Mouse (Mus musculus): ENCODE measurements around the gene Cldn13. TPM values are rescaled to one million over a fixed set of nuclear protein-coding genes. Genes with fewer than 3 reads are reported as not detected.
"Not testable (repeated sequence)": the region's sequence is repeated elsewhere in the genome, so short reads cannot be mapped to it uniquely, and the experiment has no call there.

The Cldn13 gene
- polyA plus RNA-seq (2014; fragmentation: Nextera tagmentation; extraction: Ambion mirVana), result 0.31 and 0.63 TPM in 2 replicates

DNA sequence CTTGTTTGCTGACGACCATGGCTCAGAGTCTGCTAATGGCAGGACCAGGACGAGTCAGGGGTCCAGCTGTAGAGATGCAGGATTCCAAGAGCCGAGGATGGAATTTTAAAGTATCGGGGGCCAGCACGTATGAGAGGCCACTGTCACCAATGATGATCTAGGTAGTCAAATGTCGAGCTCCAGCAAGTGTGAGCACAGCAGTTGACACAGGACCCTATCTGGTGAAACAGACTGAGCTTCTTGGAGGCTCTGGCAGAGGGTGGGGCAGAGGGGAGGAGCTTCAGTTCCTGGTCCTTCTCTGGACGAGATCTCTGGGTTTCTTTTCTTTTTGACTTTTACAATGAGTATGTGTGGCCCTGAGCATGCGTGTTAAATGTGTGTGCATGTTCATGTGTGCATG is at the start of gene Cldn13:
Cldn13 (minus strand) TSS at position 216 of the 400 bp plus-strand sequence.
- no peak within 1 kb of the TSS for H3K9ac ChIP-seq (ENCODE audit: low read length)
- no peak within 1 kb of the TSS for H3K4me3 ChIP-seq (ENCODE audit: control insufficient read depth in 1 of 2, insufficient read depth in 1 of 2, low read depth in 1 of 2, low read length in 2 of 2)

DNA sequence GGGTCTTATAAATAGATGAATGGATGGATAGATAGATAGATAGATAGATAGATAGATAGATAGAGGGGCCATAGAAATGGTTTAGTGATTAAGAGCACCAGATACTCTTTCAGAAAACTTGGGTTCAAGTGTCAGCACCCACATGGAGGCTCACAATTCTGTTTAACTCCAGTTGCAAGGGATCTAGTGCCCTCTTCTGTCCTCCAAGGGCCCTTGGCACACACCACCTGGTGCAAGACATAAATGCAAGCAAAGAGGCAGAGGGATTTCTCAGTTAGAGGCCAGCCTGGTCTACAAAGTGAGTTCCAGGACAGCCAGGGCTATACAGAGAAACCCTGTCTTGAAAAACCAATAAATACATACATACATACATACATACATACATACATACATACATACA is 49.3 kb upstream of the Cldn13 start:
- not testable (repeated sequence) for ATAC-seq (ENCODE audit: insufficient number of reproducible peaks, insufficient read depth, low FRiP score, low read depth); H3K9me3 ChIP-seq (ENCODE audit: control insufficient read depth, low read length)

More for the DNA sequence above, at the start of gene Cldn13:
- Histone ChIP-seq H3K9me3 (ENCODE audit: control insufficient read depth, low read length) (no peaks in the 10 kb centered on the region), H3K36me3 (ENCODE audit: control insufficient read depth, insufficient read depth, low read length) (no peaks in the 10 kb centered on the region), H3K4me2 (ENCODE audit: low read length) (no peak within 1 kb of the TSS), H3K27ac (replicated peaks in 1 of 2; ENCODE audit: control insufficient read depth in 1 of 2, insufficient read depth in 1 of 2, low read depth in 2 of 2, low read length in 2 of 2) (no peak within 1 kb of the TSS), H3K4me1 (ENCODE audit: control insufficient read depth in 2 of 2, insufficient read depth in 2 of 2, low read length in 2 of 2) (no peaks in the 10 kb centered on the region), H3K27me3 (ENCODE audit: control insufficient read depth, insufficient read depth, low read length) (no peaks in the 10 kb centered on the region)
- WGBS, result 78% methylated on average over 8 of the region's 8 CpGs
- no peak for ATAC-seq (ENCODE audit: insufficient number of reproducible peaks, insufficient read depth, low FRiP score, low read depth)

DNA sequence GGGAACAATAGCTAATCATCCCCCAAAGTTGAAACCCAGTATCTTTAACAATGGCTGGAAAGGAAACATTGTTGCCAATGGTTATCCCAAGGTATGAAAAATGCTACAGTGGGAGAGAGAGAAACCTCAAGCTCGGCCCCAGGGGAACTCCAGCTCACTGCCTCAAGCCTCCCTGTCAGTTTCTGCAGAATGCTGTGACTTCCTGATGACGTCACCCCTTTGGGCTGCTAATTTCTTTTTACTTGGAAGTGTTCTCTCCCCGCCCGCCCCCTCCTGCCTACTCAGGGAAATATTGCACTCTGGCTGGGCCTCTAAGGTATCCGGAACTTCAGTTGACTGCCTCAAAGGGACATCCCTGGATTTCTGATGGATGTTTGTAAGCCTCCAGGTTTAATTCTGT is 48.2 kb upstream of the Cldn13 start:
- 26% methylated on average over 5 of the region's 5 CpGs for WGBS
- no peak for ATAC-seq (ENCODE audit: insufficient number of reproducible peaks, insufficient read depth, low FRiP score, low read depth)

More for the DNA sequence above, 49.3 kb upstream of the Cldn13 start:
- H3K4me2 ChIP-seq (ENCODE audit: low read length); H3K27ac ChIP-seq (replicated peaks in 1 of 2; ENCODE audit: control insufficient read depth in 1 of 2, insufficient read depth in 1 of 2, low read depth in 2 of 2, low read length in 2 of 2); H3K4me3 ChIP-seq (ENCODE audit: control insufficient read depth in 1 of 2, insufficient read depth in 1 of 2, low read depth in 1 of 2, low read length in 2 of 2); H3K27me3 ChIP-seq (ENCODE audit: control insufficient read depth, insufficient read depth, low read length); H3K9ac ChIP-seq (ENCODE audit: low read length); H3K36me3 ChIP-seq (ENCODE audit: control insufficient read depth, insufficient read depth, low read length): not testable (repeated sequence)
- peaks cover 4 to 12% of the 10 kb centered on the region in 2 experiments; a peak in 3 of 4 replicates for H3K4me1 ChIP-seq (ENCODE audit: control insufficient read depth in 2 of 2, insufficient read depth in 2 of 2, low read length in 2 of 2)

DNA sequence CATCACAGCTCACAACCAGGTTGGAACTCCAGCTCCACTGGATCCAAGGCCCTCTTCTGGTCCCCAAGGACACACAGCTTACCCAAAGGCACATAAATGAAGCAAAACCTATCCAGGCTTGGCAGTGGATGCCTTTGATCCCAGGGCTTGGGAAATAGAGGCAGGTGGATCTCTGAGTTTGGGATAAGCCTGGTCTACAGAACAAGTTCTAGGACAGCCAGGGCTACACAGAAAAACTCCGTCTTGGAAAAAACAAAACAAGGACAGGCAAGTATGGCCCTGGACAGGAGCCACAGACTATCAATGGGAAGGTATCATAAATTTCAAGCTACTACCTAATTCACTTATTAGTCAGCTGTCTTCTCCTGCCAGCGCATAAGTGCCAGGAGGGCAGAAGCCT is 46.2 kb upstream of the Cldn13 start:
- Histone ChIP-seq H3K4me2 (ENCODE audit: low read length) (no peak overlapping the region), H3K4me1 (ENCODE audit: control insufficient read depth in 2 of 2, insufficient read depth in 2 of 2, low read length in 2 of 2) (peaks cover 6 to 16% of the 10 kb centered on the region in 2 experiments; a peak in 3 of 4 replicates), H3K9ac (ENCODE audit: low read length) (no peak overlapping the region), H3K9me3 (ENCODE audit: control insufficient read depth, low read length) (no peaks in the 10 kb centered on the region), H3K27ac (replicated peaks in 1 of 2; ENCODE audit: control insufficient read depth in 1 of 2, insufficient read depth in 1 of 2, low read depth in 2 of 2, low read length in 2 of 2) (no peak overlapping the region), H3K4me3 (ENCODE audit: control insufficient read depth in 1 of 2, insufficient read depth in 1 of 2, low read depth in 1 of 2, low read length in 2 of 2) (no peak overlapping the region), H3K27me3 (ENCODE audit: control insufficient read depth, insufficient read depth, low read length) (0 out of 2 replicates have a peak, but pooled peaks cover 1% of the 10 kb centered on the region), H3K36me3 (ENCODE audit: control insufficient read depth, insufficient read depth, low read length) (no peaks in the 10 kb centered on the region)
- 96% methylated on average over 2 of the region's 2 CpGs for WGBS
- no peak for ATAC-seq (ENCODE audit: insufficient number of reproducible peaks, insufficient read depth, low FRiP score, low read depth)

More for the DNA sequence above, 48.2 kb upstream of the Cldn13 start:
- no peak overlapping the region for H3K9ac ChIP-seq (ENCODE audit: low read length)
- no peaks in the 10 kb centered on the region for H3K36me3 ChIP-seq (ENCODE audit: control insufficient read depth, insufficient read depth, low read length)
- H3K4me1 ChIP-seq (ENCODE audit: control insufficient read depth in 2 of 2, insufficient read depth in 2 of 2, low read length in 2 of 2), result peaks cover 6 to 12% of the 10 kb centered on the region in 2 experiments; a peak in 3 of 4 replicates
- peaks cover 8% of the 10 kb centered on the region; the same call in 1 of the 2 replicates for H3K27me3 ChIP-seq (ENCODE audit: control insufficient read depth, insufficient read depth, low read length)
- H3K4me2 ChIP-seq (ENCODE audit: low read length), result no peak overlapping the region
- H3K4me3 ChIP-seq (ENCODE audit: control insufficient read depth in 1 of 2, insufficient read depth in 1 of 2, low read depth in 1 of 2, low read length in 2 of 2), result no peak overlapping the region
- no peaks in the 10 kb centered on the region for H3K9me3 ChIP-seq (ENCODE audit: control insufficient read depth, low read length)
- no peak overlapping the region for H3K27ac ChIP-seq (replicated peaks in 1 of 2; ENCODE audit: control insufficient read depth in 1 of 2, insufficient read depth in 1 of 2, low read depth in 2 of 2, low read length in 2 of 2)

DNA sequence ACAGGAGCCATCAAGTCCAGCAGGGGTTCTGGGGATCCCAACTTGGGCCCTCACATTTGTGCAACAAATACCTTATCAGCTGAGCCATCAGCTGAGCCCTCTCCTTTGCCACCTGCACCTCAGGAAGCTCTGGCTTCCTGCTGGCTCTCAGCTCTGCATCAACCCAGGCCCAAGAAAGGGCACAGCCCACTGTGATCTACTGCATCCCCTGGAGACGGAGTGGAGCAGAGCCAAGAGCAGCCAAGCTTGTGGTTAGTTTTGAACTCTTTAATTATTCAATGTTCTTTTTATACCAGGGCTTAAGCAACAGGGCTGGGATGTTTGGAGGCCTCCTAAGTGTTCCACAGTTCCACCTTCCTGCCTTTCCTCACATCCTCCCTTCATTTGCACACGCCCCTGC is 45.1 kb upstream of the Cldn13 start:
- 76% methylated on average over 2 of the region's 2 CpGs for WGBS
- H3K4me2 ChIP-seq (ENCODE audit: low read length), result no peak overlapping the region
- H3K36me3 ChIP-seq (ENCODE audit: control insufficient read depth, insufficient read depth, low read length), result no peaks in the 10 kb centered on the region
- ATAC-seq (ENCODE audit: insufficient number of reproducible peaks, insufficient read depth, low FRiP score, low read depth), result no peak
- H3K9me3 ChIP-seq (ENCODE audit: control insufficient read depth, low read length), result no peaks in the 10 kb centered on the region
- H3K4me1 ChIP-seq (ENCODE audit: control insufficient read depth in 2 of 2, insufficient read depth in 2 of 2, low read length in 2 of 2), result peaks cover 2 to 8% of the 10 kb centered on the region in 2 experiments; a peak in 2 of 4 replicates
- H3K9ac ChIP-seq (ENCODE audit: low read length), result no peak overlapping the region
- H3K27ac ChIP-seq (replicated peaks in 1 of 2; ENCODE audit: control insufficient read depth in 1 of 2, insufficient read depth in 1 of 2, low read depth in 2 of 2, low read length in 2 of 2), result no peak overlapping the region
- H3K27me3 ChIP-seq (ENCODE audit: control insufficient read depth, insufficient read depth, low read length), result no peaks in the 10 kb centered on the region
- no peak overlapping the region for H3K4me3 ChIP-seq (ENCODE audit: control insufficient read depth in 1 of 2, insufficient read depth in 1 of 2, low read depth in 1 of 2, low read length in 2 of 2)

DNA sequence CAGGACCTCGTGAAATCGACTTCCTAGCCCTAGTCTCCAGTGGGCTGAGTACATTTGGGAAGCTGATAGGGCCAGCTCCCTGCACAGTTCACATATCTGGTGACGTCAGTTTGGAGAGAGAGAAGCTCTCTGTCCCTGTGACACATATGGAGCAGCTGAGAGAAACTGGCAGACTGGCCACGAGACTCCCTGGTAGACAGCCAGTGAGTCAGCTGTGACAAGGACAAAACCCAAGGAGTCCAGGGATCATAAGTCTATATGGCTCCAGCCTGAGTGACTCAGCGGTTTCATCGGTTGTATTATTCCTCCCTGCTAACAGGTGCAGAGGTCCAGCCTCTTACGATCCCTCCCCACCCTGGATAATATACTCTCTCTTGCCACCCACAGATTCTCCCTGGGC is 43.8 kb upstream of the Cldn13 start:
- Histone ChIP-seq H3K27ac (replicated peaks in 1 of 2; ENCODE audit: control insufficient read depth in 1 of 2, insufficient read depth in 1 of 2, low read depth in 2 of 2, low read length in 2 of 2) (peak overlapping the region in 1 of 2 experiments; percentile 41; a peak in 1 of 4 replicates), H3K36me3 (ENCODE audit: control insufficient read depth, insufficient read depth, low read length) (no peaks in the 10 kb centered on the region), H3K4me3 (ENCODE audit: control insufficient read depth in 1 of 2, insufficient read depth in 1 of 2, low read depth in 1 of 2, low read length in 2 of 2) (no peak overlapping the region), H3K27me3 (ENCODE audit: control insufficient read depth, insufficient read depth, low read length) (no peaks in the 10 kb centered on the region), H3K4me2 (ENCODE audit: low read length) (no peak overlapping the region), H3K4me1 (ENCODE audit: control insufficient read depth in 2 of 2, insufficient read depth in 2 of 2, low read length in 2 of 2) (peaks cover 2 to 8% of the 10 kb centered on the region in 2 experiments; a peak in 2 of 4 replicates), H3K9ac (ENCODE audit: low read length) (0 out of 2 replicates have a peak overlapping the region, but pooled peaks have one; percentile 21), H3K9me3 (ENCODE audit: control insufficient read depth, low read length) (no peaks in the 10 kb centered on the region)
- ATAC-seq (ENCODE audit: insufficient number of reproducible peaks, insufficient read depth, low FRiP score, low read depth), result peak; percentile 66
- 48% methylated on average over 7 of the region's 7 CpGs for WGBS

DNA sequence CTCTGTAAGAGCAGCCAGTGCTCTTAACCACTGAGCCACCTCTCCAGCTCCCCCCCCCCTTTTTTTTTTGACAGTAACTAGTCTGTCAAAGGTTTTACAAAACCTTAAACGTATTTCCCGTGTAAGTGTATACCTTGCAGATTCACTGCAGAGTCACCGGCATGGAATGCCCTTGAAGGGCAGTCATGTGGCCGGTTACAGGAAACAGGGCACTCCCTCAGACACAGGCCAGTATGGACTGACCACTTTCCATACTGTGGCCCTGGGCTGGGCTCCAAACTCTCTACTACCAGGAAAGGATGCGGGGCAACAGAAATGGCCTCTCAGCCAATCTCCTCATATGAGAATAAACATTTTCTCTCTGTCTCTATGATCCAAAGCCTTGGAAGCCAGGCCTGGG is 40.2 kb upstream of the Cldn13 start:
- Histone ChIP-seq H3K9me3 (ENCODE audit: control insufficient read depth, low read length) (no peaks in the 10 kb centered on the region), H3K4me3 (ENCODE audit: control insufficient read depth in 1 of 2, insufficient read depth in 1 of 2, low read depth in 1 of 2, low read length in 2 of 2) (no peak overlapping the region), H3K9ac (ENCODE audit: low read length) (no peak overlapping the region), H3K4me2 (ENCODE audit: low read length) (no peak overlapping the region), H3K27ac (replicated peaks in 1 of 2; ENCODE audit: control insufficient read depth in 1 of 2, insufficient read depth in 1 of 2, low read depth in 2 of 2, low read length in 2 of 2) (no peak overlapping the region), H3K27me3 (ENCODE audit: control insufficient read depth, insufficient read depth, low read length) (no peaks in the 10 kb centered on the region), H3K4me1 (ENCODE audit: control insufficient read depth in 2 of 2, insufficient read depth in 2 of 2, low read length in 2 of 2) (peaks cover 16 to 20% of the 10 kb centered on the region in 2 experiments), H3K36me3 (ENCODE audit: control insufficient read depth, insufficient read depth, low read length) (no peaks in the 10 kb centered on the region)
- ATAC-seq (ENCODE audit: insufficient number of reproducible peaks, insufficient read depth, low FRiP score, low read depth), result no peak
- 56% methylated on average over 5 of the region's 5 CpGs for WGBS

Measured in heart, embryonic 14.5 days (tissue).